8 mouse cellular contexts compared by ENCODE assay signal in the genomic region with DNA sequence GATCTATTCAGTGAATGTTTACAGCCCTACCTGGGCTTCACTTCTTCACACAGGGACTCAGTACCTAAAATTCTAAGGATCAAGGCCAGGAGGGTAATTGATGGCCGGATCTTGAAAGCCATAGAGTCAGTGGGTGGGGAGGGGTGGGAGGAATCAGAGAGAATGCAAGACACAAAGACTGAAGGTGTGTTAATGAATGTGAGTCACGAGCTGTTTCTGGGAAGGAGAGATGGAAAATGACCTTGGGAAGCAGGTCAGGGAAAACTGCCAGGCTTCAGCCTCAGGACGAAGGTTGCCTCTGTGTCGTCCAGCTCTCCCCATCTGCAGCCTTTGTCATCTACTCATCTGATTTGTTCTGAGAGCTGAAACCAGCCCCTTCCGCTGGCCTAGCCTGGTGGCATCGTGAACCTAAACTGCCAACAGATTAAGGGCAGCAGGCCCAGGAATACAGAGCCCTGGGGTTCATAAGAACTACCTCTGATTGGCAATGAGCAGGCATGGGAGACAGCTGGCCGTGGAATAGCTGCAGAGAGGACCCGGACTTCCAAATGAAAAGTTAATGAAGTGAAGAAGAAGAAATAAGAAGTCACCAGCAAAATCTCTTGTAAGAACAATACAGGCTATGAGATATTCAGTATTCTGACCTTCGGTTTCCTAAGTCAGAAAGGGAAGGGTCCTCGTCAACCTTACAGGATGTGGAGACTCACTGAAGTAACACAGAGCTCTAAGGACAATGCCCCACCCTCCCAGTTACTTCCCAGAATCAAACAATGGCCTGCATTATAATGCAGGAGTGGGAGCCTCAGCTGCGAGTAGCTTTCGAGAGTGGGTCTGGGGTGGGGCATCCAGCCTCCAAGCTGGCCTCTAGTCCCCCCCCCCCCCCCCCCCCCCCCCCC.
DNase-seq lines count a peak whose midpoint lies in the region; ATAC-seq lines count a peak whose summit lies in the region.
"Had no signal": no experiment of that assay in that cellular context is flagged by ENCODE, and none has a peak within 500 bp of the region (broad histone marks: within the 10 kb centered on the region; RNA-seq: fewer than 3 reads in every experiment).

No protein-coding gene starts in this region.

- no peak overlapping the region for H3K4me2 ChIP-seq in kidney, embryonic 15.5 days
- no peak overlapping the region for H3K4me2 ChIP-seq in limb, embryonic 15.5 days

- H3K27me3 ChIP-seq in kidney, embryonic 15.5 days: no peaks in the 10 kb centered on the region
- H3K27me3 ChIP-seq in limb, embryonic 15.5 days: no peaks in the 10 kb centered on the region

- 0 out of 2 replicates have a peak, but pooled peaks cover 2% of the 10 kb centered on the region for H3K4me1 ChIP-seq in kidney, embryonic 15.5 days
- peaks cover 3% of the 10 kb centered on the region; the same call in 1 of the 2 replicates for H3K4me1 ChIP-seq in limb, embryonic 15.5 days

- H3K36me3 ChIP-seq in kidney, embryonic 15.5 days: no peaks in the 10 kb centered on the region
- no peaks in the 10 kb centered on the region for H3K36me3 ChIP-seq in limb, embryonic 15.5 days

- no peak for ATAC-seq in kidney, embryonic 15.5 days (replicated peaks; ENCODE audit: low FRiP score)
- ATAC-seq in limb, embryonic 15.5 days (ENCODE audit: insufficient number of reproducible peaks, low FRiP score, low TSS enrichment, low read depth): no peak

- H3K4me3 ChIP-seq in kidney, embryonic 15.5 days (replicated peaks): no peak overlapping the region
- H3K4me3 ChIP-seq in limb, embryonic 15.5 days: no peak overlapping the region

- DNase-seq in kidney, adult 11 months: peak; percentile 50
- peak; percentile 98 for DNase-seq in ZHBTc4 (ENCODE audit: low read depth, low spot score)
- peak; percentile 68 to 74 for DNase-seq in adrenal gland, postnatal 36 days
- DNase-seq in left cerebral cortex, postnatal 4 days: no peak
- no peak for DNase-seq in urinary bladder, postnatal 14 days (ENCODE audit: low spot score)
- DNase-seq: thymus, postnatal 25 days had no signal

- intact Hi-C loops in left cerebral cortex, postnatal 4 days (cut with DNase I): no loop called here

- no peak overlapping the region for H3K9ac ChIP-seq in kidney, embryonic 15.5 days
- H3K9ac ChIP-seq in limb, embryonic 15.5 days: no peak overlapping the region

- H3K27ac ChIP-seq in kidney, embryonic 15.5 days: no peak overlapping the region
- 0 out of 2 replicates have a peak overlapping the region, but pooled peaks have one; percentile 38 for H3K27ac ChIP-seq in limb, embryonic 15.5 days

- H3K9me3 ChIP-seq in kidney, embryonic 15.5 days (replicated peaks): no peaks in the 10 kb centered on the region
- no peaks in the 10 kb centered on the region for H3K9me3 ChIP-seq in limb, embryonic 15.5 days

- WGBS in kidney, embryonic 15.5 days: 48% methylated on average over 12 of the region's 12 CpGs
- 67% methylated on average over 12 of the region's 12 CpGs for WGBS in limb, embryonic 15.5 days

Comparison
In these comparisons a context has a peak if more than half of its experiments do, and no peak if none do; other contexts are left out.
1. DNase-seq: peak in kidney, adult 11 months (single experiment), ZHBTc4 (single experiment) and adrenal gland, postnatal 36 days (2 of 2); none in left cerebral cortex, postnatal 4 days (single experiment) and urinary bladder, postnatal 14 days (single experiment).